Mouse (Mus musculus): ENCODE results near the gene Synpo2. TPM values are rescaled to one million over a fixed set of nuclear protein-coding genes. Genes with fewer than 3 reads are reported as not detected.
A peak's percentile ranks its signal among the peaks of the same experiment; 100 is the strongest.

Synpo2 gene
- total and polyA plus RNA-seq, 2 experiments from 2014 or later, result 14.7 to 17.9 TPM

DNA sequence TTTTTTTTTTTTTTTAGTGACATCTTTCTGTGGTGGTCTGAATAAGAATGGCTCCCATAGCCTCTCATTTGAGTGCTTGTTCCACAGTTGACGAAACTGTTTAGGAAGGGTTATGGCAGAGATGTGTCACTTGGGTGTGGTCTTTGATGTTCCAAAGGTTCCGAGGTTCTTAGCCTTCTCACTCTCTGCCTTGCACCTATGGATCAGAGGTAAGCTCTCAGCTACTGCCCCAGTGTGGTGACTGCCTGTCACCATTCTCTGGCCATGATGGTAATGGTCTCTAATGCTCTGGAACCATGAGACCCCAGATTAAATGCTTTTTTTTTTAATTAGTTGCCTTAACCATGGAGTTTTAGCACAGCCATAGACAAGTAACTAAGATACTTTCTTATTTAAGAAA lies 134.2 kb downstream of the Synpo2 start:
- no peaks in the 10 kb centered on the region for H3K9me3 ChIP-seq (replicated peaks; ENCODE audit: control insufficient read depth, low read length)
- H3K9ac ChIP-seq (replicated peaks; ENCODE audit: low read depth, low read length), result no peak overlapping the region
- H3K4me1 ChIP-seq (ENCODE audit: control insufficient read depth, insufficient read depth), result no peaks in the 10 kb centered on the region
- DNase-seq (ENCODE audit: low spot score) (peak; percentile 2), ATAC-seq (ENCODE audit: insufficient read depth, low read depth) (no peak)
- H3K4me2 ChIP-seq (ENCODE audit: low read depth, low read length), result no peak overlapping the region
- peak; percentile 23; the same call in 1 of the 2 replicates for TF ChIP-seq CTCF (IDR thresholded peaks at IDR 0.05; ENCODE audit: low read depth)
- TF ChIP-seq EP300 (IDR thresholded peaks at IDR 0.05; ENCODE audit: low read depth), result no peak
- H3K27ac ChIP-seq (ENCODE audit: low read depth), result no peak overlapping the region
- H3K27me3 ChIP-seq (ENCODE audit: control insufficient read depth, insufficient read depth, low read length), result no peaks in the 10 kb centered on the region
- 90% methylated on average over 2 of the region's 2 CpGs for WGBS
- no peak overlapping the region for H3K4me3 ChIP-seq (ENCODE audit: low read depth, low read length)
- no peaks in the 10 kb centered on the region for H3K36me3 ChIP-seq (replicated peaks; ENCODE audit: control insufficient read depth, insufficient read depth, low read length)

DNA sequence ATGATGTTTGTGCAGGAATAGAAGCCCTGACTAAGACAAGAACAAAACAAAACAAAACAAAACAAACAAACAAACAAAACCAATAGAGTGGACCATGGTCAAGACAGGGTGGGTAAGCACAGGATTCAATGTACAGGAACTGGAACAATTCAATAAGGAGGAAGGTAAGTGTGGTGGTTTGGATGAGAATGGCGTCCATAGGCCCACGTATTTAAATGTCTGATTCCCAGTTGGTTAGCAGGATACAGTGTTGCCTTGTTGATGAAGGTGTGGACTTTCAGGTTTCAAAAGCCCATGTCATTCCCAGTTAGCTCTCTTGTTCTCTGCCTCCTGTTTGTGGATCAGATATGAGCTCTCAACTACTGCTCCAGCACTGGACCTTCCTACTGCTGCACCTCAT lies 140.8 kb downstream of the Synpo2 start:
- Histone ChIP-seq H3K4me1 (ENCODE audit: control insufficient read depth, insufficient read depth) (peaks cover 14% of the 10 kb centered on the region), H3K4me2 (ENCODE audit: low read depth, low read length) (no peak overlapping the region), H3K27ac (ENCODE audit: low read depth) (no peak overlapping the region), H3K36me3 (replicated peaks; ENCODE audit: control insufficient read depth, insufficient read depth, low read length) (no peaks in the 10 kb centered on the region), H3K4me3 (ENCODE audit: low read depth, low read length) (no peak overlapping the region), H3K9me3 (replicated peaks; ENCODE audit: control insufficient read depth, low read length) (no peaks in the 10 kb centered on the region), H3K27me3 (ENCODE audit: control insufficient read depth, insufficient read depth, low read length) (no peaks in the 10 kb centered on the region), H3K9ac (replicated peaks; ENCODE audit: low read depth, low read length) (no peak overlapping the region)
- TF ChIP-seq CTCF (IDR thresholded peaks at IDR 0.05; ENCODE audit: low read depth) (no peak), EP300 (IDR thresholded peaks at IDR 0.05; ENCODE audit: low read depth) (no peak)
- ATAC-seq (ENCODE audit: insufficient read depth, low read depth) (no peak), DNase-seq (ENCODE audit: low spot score) (peak; percentile 3)
- 93% methylated on average over 2 of the region's 2 CpGs for WGBS

DNA sequence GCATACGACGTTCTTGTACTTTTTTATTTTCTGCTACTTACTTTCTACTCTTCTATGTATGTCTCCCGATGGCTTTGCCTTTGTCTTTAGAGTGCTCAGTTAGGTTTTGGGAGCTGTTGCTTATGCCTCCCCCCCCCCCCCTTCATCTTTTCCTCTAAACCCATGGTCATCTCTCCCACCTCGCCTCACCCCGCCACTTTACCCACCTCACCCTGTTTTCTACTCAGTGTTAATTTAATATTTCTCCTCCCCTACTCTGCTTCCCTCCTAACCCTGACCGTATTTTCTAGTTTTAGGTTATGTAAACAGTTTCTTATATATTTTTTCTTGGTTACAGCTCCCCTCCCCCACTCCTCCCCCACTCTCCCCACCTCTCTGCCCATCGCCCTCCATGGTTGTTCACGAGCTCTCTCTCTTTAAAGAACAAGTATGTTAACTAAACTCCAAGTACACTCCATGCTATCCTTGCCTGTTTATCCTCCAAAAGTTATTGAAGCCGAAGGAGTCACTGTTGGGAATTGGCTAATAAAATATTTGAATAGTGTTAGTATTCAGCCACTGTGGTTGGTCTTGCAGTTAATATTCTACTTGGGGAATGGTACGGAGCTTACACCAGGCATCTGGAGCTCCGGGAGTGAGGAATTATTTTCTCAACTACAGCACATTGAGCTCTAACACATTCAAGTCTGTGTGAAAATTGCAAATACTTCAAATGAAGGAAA lies 142.1 kb downstream of the Synpo2 start:
- ATAC-seq (ENCODE audit: insufficient read depth, low read depth), result no peak

GRCm38 (mm10) chr3:123092913-123093639 lies 142.9 kb downstream of the Synpo2 start:
- no peaks in the 10 kb centered on the region for H3K27me3 ChIP-seq (ENCODE audit: control insufficient read depth, insufficient read depth, low read length)
- peak overlapping the region; percentile 95 for H3K27ac ChIP-seq (ENCODE audit: low read depth)
- no peaks in the 10 kb centered on the region for H3K36me3 ChIP-seq (replicated peaks; ENCODE audit: control insufficient read depth, insufficient read depth, low read length)
- H3K4me2 ChIP-seq (ENCODE audit: low read depth, low read length), result 0 out of 2 replicates have a peak overlapping the region, but pooled peaks have one; percentile 3
- no peak overlapping the region for H3K4me3 ChIP-seq (ENCODE audit: low read depth, low read length)
- peaks cover 14% of the 10 kb centered on the region for H3K4me1 ChIP-seq (ENCODE audit: control insufficient read depth, insufficient read depth)
- H3K9ac ChIP-seq (replicated peaks; ENCODE audit: low read depth, low read length), result no peak overlapping the region
- 0 out of 2 replicates have a peak, but pooled peaks have one; percentile 1 for ATAC-seq (ENCODE audit: insufficient read depth, low read depth)
- 40% methylated on average over 12 of the region's 12 CpGs for WGBS
- TF ChIP-seq CTCF (IDR thresholded peaks at IDR 0.05; ENCODE audit: low read depth) (no peak), EP300 (IDR thresholded peaks at IDR 0.05; ENCODE audit: low read depth) (no peak)
- DNase-seq (ENCODE audit: low spot score), result peak; percentile 33
- H3K9me3 ChIP-seq (replicated peaks; ENCODE audit: control insufficient read depth, low read length), result no peaks in the 10 kb centered on the region

More for the DNA sequence above, 142.1 kb downstream of the Synpo2 start:
- no peaks in the 10 kb centered on the region for H3K36me3 ChIP-seq (replicated peaks; ENCODE audit: control insufficient read depth, insufficient read depth, low read length)
- peak overlapping the region; percentile 3; the same call in 1 of the 2 replicates for H3K4me2 ChIP-seq (ENCODE audit: low read depth, low read length)
- peaks cover 14% of the 10 kb centered on the region for H3K4me1 ChIP-seq (ENCODE audit: control insufficient read depth, insufficient read depth)
- no peak overlapping the region for H3K9ac ChIP-seq (replicated peaks; ENCODE audit: low read depth, low read length)
- H3K27ac ChIP-seq (ENCODE audit: low read depth), result peak overlapping the region; percentile 95
- H3K4me3 ChIP-seq (ENCODE audit: low read depth, low read length), result no peak overlapping the region
- H3K9me3 ChIP-seq (replicated peaks; ENCODE audit: control insufficient read depth, low read length), result no peaks in the 10 kb centered on the region
- TF ChIP-seq EP300 (IDR thresholded peaks at IDR 0.05; ENCODE audit: low read depth) (no peak), CTCF (IDR thresholded peaks at IDR 0.05; ENCODE audit: low read depth) (no peak)
- 71% methylated on average over 10 of the region's 11 CpGs for WGBS
- DNase-seq (ENCODE audit: low spot score), result peak; percentile 5
- no peaks in the 10 kb centered on the region for H3K27me3 ChIP-seq (ENCODE audit: control insufficient read depth, insufficient read depth, low read length)

DNA sequence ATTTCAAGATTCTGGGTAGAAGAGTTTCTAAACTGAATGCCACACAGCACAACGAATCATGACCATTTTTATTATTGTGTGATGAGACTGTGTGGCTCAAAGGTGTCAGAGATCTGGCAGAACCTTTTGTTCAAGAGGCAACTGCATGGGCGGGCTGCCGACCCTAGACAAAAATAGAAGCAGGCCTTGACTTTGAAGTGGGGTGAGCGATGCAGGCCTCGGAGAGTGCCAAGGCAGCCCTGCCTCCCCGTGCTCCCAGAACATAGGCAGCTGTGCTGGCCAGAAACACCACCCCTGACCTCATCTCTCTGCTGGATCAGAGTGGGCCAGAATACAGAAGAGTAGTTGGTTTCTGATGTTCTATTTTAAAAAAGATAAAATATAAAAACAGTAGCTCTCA lies 143.5 kb downstream of the Synpo2 start:
- Histone ChIP-seq H3K4me3 (ENCODE audit: low read depth, low read length) (no peak overlapping the region), H3K9ac (replicated peaks; ENCODE audit: low read depth, low read length) (no peak overlapping the region), H3K27me3 (ENCODE audit: control insufficient read depth, insufficient read depth, low read length) (no peaks in the 10 kb centered on the region), H3K27ac (ENCODE audit: low read depth) (peak overlapping the region; percentile 95), H3K4me1 (ENCODE audit: control insufficient read depth, insufficient read depth) (peaks cover 14% of the 10 kb centered on the region), H3K9me3 (replicated peaks; ENCODE audit: control insufficient read depth, low read length) (no peaks in the 10 kb centered on the region), H3K4me2 (ENCODE audit: low read depth, low read length) (peak overlapping the region; percentile 1; the same call in 1 of the 2 replicates), H3K36me3 (replicated peaks; ENCODE audit: control insufficient read depth, insufficient read depth, low read length) (no peaks in the 10 kb centered on the region)
- no peak for TF ChIP-seq CTCF (IDR thresholded peaks at IDR 0.05; ENCODE audit: low read depth)
- peak; percentile 65 for TF ChIP-seq EP300 (IDR thresholded peaks at IDR 0.05; ENCODE audit: low read depth)
- 6% methylated on average over 6 of the region's 6 CpGs for WGBS
- DNase-seq (ENCODE audit: low spot score) (peak; percentile 91), ATAC-seq (ENCODE audit: insufficient read depth, low read depth) (peak; percentile 92)

Data from heart, postnatal 0 days (tissue).